Mouse (Mus musculus): ENCODE data around the gene Spata33. TPM values are rescaled to one million over a fixed set of nuclear protein-coding genes. Genes with fewer than 3 reads are reported as not detected.
A peak's percentile ranks its signal among the peaks of the same experiment; 100 is the strongest.

The Spata33 gene
- polyA plus RNA-seq, 1 experiment = 1.8 TPM

DNA sequence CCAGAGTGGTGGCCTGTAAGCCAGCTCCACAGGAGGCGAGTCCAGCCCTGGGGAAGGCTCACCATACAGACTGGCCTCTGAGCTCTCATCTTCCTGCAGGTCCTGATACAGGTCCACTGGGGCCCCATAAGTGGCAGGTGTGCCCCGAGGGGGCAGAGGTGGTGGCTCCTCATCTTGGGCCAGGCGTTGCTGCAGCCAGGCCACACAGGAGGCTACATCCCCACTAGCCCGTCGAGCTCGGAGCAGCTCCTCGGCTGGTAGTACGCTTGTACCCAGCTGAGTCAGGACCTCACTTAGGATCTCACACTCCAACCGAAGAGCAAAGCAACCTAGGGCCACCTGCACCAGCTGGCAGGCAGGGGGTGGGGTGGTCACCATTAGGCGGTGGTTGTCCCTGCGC, 21.1 kb downstream of the Spata33 start:
- no peak overlapping the region for H3K27ac ChIP-seq (ENCODE audit: insufficient read depth, low read length)
- H3K27me3 ChIP-seq (ENCODE audit: control insufficient read depth, insufficient read depth, low read length, poor library complexity, severe bottlenecking) = no peaks in the 10 kb centered on the region
- H3K4me3 ChIP-seq (ENCODE audit: low read depth, low read length) = no peak overlapping the region
- TF ChIP-seq EP300 (IDR thresholded peaks at IDR 0.05; ENCODE audit: insufficient read depth, low read depth, low read length) (no peak), CTCF (IDR thresholded peaks at IDR 0.05; ENCODE audit: low read depth, low read length) (no peak), POLR2A (IDR thresholded peaks at IDR 0.05; ENCODE audit: insufficient read depth, low read length) (no peak)
- H3K9ac ChIP-seq (ENCODE audit: low read depth, poor library complexity, severe bottlenecking) = no peak overlapping the region
- no peaks in the 10 kb centered on the region for H3K36me3 ChIP-seq (ENCODE audit: control insufficient read depth, insufficient read depth, low read length, poor library complexity, severe bottlenecking)
- no peaks in the 10 kb centered on the region for H3K4me1 ChIP-seq (ENCODE audit: control insufficient read depth, insufficient read depth, low read length)
- no peaks in the 10 kb centered on the region for H3K9me3 ChIP-seq (replicated peaks; ENCODE audit: control insufficient read depth, insufficient read depth, low read length, poor library complexity, severe bottlenecking)

- no peaks in the 10 kb centered on the region for H3K4me1 ChIP-seq (ENCODE audit: control insufficient read depth, insufficient read depth, low read length)
- peak overlapping the region; percentile 16; the same call in 1 of the 2 replicates for H3K9ac ChIP-seq (ENCODE audit: low read depth, poor library complexity, severe bottlenecking)
- H3K36me3 ChIP-seq (ENCODE audit: control insufficient read depth, insufficient read depth, low read length, poor library complexity, severe bottlenecking) = no peaks in the 10 kb centered on the region
- H3K4me3 ChIP-seq (ENCODE audit: low read depth, low read length) = peak overlapping the region; percentile 61; the same call in 1 of the 2 replicates
- H3K27ac ChIP-seq (ENCODE audit: insufficient read depth, low read length) = no peak overlapping the region
- TF ChIP-seq CTCF (IDR thresholded peaks at IDR 0.05; ENCODE audit: low read depth, low read length) = no peak
- TF ChIP-seq POLR2A (IDR thresholded peaks at IDR 0.05; ENCODE audit: insufficient read depth, low read length) = no peak
- TF ChIP-seq EP300 (IDR thresholded peaks at IDR 0.05; ENCODE audit: insufficient read depth, low read depth, low read length) = no peak
- H3K27me3 ChIP-seq (ENCODE audit: control insufficient read depth, insufficient read depth, low read length, poor library complexity, severe bottlenecking) = no peaks in the 10 kb centered on the region
- no peaks in the 10 kb centered on the region for H3K9me3 ChIP-seq (replicated peaks; ENCODE audit: control insufficient read depth, insufficient read depth, low read length, poor library complexity, severe bottlenecking)
Measured at GRCm38 (mm10) chr8:123234918-123235519, 22.4 kb downstream of the Spata33 start.

GRCm38 (mm10) chr8:123235520-123236497, 23.2 kb downstream of the Spata33 start, which contains the start of gene Spata2l:
Gene Spata2l (minus strand): TSS chr8:123236233.
- H3K4me1 ChIP-seq (ENCODE audit: control insufficient read depth, insufficient read depth, low read length) = no peaks in the 10 kb centered on the region
- no peaks in the 10 kb centered on the region for H3K9me3 ChIP-seq (replicated peaks; ENCODE audit: control insufficient read depth, insufficient read depth, low read length, poor library complexity, severe bottlenecking)
- peak within 1 kb of the TSS; percentile 61 for H3K4me3 ChIP-seq (ENCODE audit: low read depth, low read length)
- no peaks in the 10 kb centered on the region for H3K27me3 ChIP-seq (ENCODE audit: control insufficient read depth, insufficient read depth, low read length, poor library complexity, severe bottlenecking)
- H3K9ac ChIP-seq (ENCODE audit: low read depth, poor library complexity, severe bottlenecking) = peak within 1 kb of the TSS; percentile 16; the same call in 1 of the 2 replicates
- TF ChIP-seq CTCF (IDR thresholded peaks at IDR 0.05; ENCODE audit: low read depth, low read length) (peak; percentile 22), EP300 (IDR thresholded peaks at IDR 0.05; ENCODE audit: insufficient read depth, low read depth, low read length) (no peak)
- H3K27ac ChIP-seq (ENCODE audit: insufficient read depth, low read length) = no peak within 1 kb of the TSS
- H3K36me3 ChIP-seq (ENCODE audit: control insufficient read depth, insufficient read depth, low read length, poor library complexity, severe bottlenecking) = no peaks in the 10 kb centered on the region

DNA sequence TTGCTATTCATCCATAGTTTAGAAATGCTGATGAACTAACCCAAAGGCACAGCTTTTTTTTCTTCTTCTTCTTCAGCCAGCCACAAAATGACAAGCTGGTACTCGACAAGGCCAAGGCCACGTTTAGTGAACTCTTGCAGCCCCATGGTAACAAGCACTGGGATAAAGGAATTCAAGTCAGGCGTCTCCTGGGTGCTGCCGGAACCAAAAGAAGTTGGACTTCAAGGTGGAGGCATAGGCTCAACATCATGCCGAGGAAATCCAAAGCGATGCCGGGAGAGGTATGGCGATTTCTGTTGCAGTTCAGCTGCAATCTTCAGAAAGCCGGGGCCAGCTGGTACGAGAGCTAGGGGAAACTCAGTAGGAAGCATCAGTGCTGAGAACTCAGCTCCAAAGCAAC, 26.8 kb downstream of the Spata33 start:
- H3K36me3 ChIP-seq (ENCODE audit: control insufficient read depth, insufficient read depth, low read length, poor library complexity, severe bottlenecking) = no peaks in the 10 kb centered on the region
- no peak overlapping the region for H3K9ac ChIP-seq (ENCODE audit: low read depth, poor library complexity, severe bottlenecking)
- no peaks in the 10 kb centered on the region for H3K9me3 ChIP-seq (replicated peaks; ENCODE audit: control insufficient read depth, insufficient read depth, low read length, poor library complexity, severe bottlenecking)
- TF ChIP-seq POLR2A (IDR thresholded peaks at IDR 0.05; ENCODE audit: insufficient read depth, low read length) = no peak
- no peak for TF ChIP-seq CTCF (IDR thresholded peaks at IDR 0.05; ENCODE audit: low read depth, low read length)
- TF ChIP-seq EP300 (IDR thresholded peaks at IDR 0.05; ENCODE audit: insufficient read depth, low read depth, low read length) = no peak
- H3K4me1 ChIP-seq (ENCODE audit: control insufficient read depth, insufficient read depth, low read length) = no peaks in the 10 kb centered on the region
- no peak overlapping the region for H3K4me3 ChIP-seq (ENCODE audit: low read depth, low read length)
- no peaks in the 10 kb centered on the region for H3K27me3 ChIP-seq (ENCODE audit: control insufficient read depth, insufficient read depth, low read length, poor library complexity, severe bottlenecking)
- H3K27ac ChIP-seq (ENCODE audit: insufficient read depth, low read length) = no peak overlapping the region

DNA sequence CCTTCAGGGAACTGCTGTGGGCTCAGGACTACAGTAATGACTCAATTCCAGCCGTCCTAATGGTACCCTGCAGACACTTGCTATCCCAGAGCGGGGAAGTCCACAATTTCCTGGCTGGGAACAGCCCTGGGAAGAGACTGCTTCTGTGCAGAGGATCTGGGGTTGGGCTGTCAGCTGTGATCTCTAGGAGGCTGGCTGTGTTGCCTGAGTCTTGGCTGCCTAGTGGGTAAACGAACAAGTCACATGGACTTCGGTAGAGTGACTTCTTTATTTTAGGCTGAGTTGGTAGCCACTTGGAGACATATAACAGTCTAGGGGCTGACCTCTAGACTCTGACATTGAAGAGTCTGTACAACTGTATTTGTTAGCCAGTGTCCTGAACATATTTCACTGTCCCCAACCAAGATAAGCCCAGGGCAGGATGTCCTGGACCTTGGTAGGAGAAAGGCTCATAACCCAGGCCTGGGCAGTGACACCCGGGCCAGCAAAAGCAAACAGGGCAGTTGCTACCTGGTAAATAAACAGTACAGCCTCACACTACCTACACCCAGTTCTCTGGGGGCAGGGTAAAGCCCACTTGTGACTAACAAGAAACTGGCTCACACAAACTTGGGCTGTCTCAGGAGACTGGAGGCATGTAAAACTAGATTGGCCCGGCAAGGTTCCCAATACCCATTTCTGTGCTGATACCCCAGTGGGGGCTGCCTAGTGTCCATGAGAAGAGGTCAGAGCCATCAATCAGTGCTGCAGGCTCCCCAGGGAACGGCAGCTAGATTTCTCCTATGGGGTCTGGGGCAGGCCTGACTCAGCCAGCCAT, 29.7 kb downstream of the Spata33 start:
- Histone ChIP-seq H3K4me1 (ENCODE audit: control insufficient read depth, insufficient read depth, low read length) (no peaks in the 10 kb centered on the region), H3K4me3 (ENCODE audit: low read depth, low read length) (no peak overlapping the region), H3K9ac (ENCODE audit: low read depth, poor library complexity, severe bottlenecking) (no peak overlapping the region), H3K9me3 (replicated peaks; ENCODE audit: control insufficient read depth, insufficient read depth, low read length, poor library complexity, severe bottlenecking) (no peaks in the 10 kb centered on the region), H3K27me3 (ENCODE audit: control insufficient read depth, insufficient read depth, low read length, poor library complexity, severe bottlenecking) (no peaks in the 10 kb centered on the region), H3K27ac (ENCODE audit: insufficient read depth, low read length) (no peak overlapping the region), H3K36me3 (ENCODE audit: control insufficient read depth, insufficient read depth, low read length, poor library complexity, severe bottlenecking) (no peaks in the 10 kb centered on the region)
- TF ChIP-seq CTCF (IDR thresholded peaks at IDR 0.05; ENCODE audit: low read depth, low read length) (no peak), POLR2A (IDR thresholded peaks at IDR 0.05; ENCODE audit: insufficient read depth, low read length) (no peak), EP300 (IDR thresholded peaks at IDR 0.05; ENCODE audit: insufficient read depth, low read depth, low read length) (no peak)

Measured in ES-Bruce4 (cell line).